Mouse (Mus musculus) cerebellum, adult 2 months (tissue): ENCODE measurements around the gene C2cd2.

Experiments
- CTCF ChIP-seq: fragments of 200-500 bp; IDR thresholded peaks from 2 replicates; pipeline ENCODE4 v1.5.1; 2011; ENCODE audit warnings: low read depth, mild to moderate bottlenecking, control low read depth, low read length, moderate library complexity, borderline replicate concordance; ENCODE audit not compliant: insufficient read depth
- POLR2A ChIP-seq: fragments of 200-500 bp; IDR thresholded peaks from 2 replicates; pipeline ENCODE4 v1.6.1; 2011; ENCODE audit warnings: low read length, control low read depth, borderline replicate concordance; ENCODE audit not compliant: insufficient read depth

DNA sequence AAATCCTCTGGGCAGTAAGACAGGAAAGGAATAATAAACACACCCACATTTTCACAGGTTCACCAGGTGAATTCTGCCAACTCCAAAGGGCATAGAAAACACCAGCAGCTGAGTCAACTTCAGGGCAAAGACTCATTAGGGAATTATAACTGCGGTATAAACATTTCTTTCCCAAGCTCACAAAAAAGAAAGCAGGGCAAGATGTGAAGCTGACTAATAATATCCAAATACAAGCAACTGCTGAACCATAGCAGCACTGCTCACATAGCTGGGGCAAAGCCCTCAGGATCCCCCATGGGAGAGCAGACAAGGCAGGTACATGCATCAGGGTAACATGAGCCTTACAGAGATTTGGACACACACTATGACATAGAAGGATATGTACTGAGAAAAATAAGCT, 145.0 kb downstream of the C2cd2 start:
- TF ChIP-seq POLR2A (no peak), CTCF (no peak)
